Mouse (Mus musculus) MEL (cell line): ENCODE data around the gene Ryk. TPM values are rescaled to one million over a fixed set of nuclear protein-coding genes. Genes with fewer than 3 reads are reported as not detected.
A peak's percentile ranks its signal among the peaks of the same experiment; 100 is the strongest.

Experiments
- DNase-seq: peaks from one replicate; pipeline ENCODE4 v3.0.0; 2011; ENCODE audit warnings: low read depth, low spot score
- H3K27ac ChIP-seq: 2 replicates; pipeline ENCODE4 v1.5.1; 2012; ENCODE audit warnings: low read depth, mild to moderate bottlenecking, control low read depth, low read length, moderate library complexity; ENCODE audit not compliant: control insufficient read depth
- H3K27me3 ChIP-seq, 2 experiments: fragments of 150-350 bp in 1 of 2; sonication (generic) in 1 of 2; 2 replicates each; pipeline ENCODE4 v1.6.1; 2012; ENCODE audit warnings: low read length in 2 of 2, mild to moderate bottlenecking in 2 of 2, improper control_type of control experiment in 1 of 2, moderate library complexity in 1 of 2; ENCODE audit not compliant: insufficient read depth in 2 of 2, control insufficient read depth in 1 of 2
- H3K36me3 ChIP-seq, 2 experiments: 2 replicates each; pipeline ENCODE4 v1.6.1; 2012 to 2014; ENCODE audit warnings: low read length in 2 of 2, improper control_type of control experiment in 1 of 2, inconsistent platforms in 1 of 2, mild to moderate bottlenecking in 1 of 2; ENCODE audit not compliant: insufficient read depth in 2 of 2, control insufficient read depth in 1 of 2
- H3K4me1 ChIP-seq, 2 experiments: fragments of 150-350 bp in 1 of 2; sonication (generic) in 1 of 2; 2 replicates each; pipeline ENCODE4 v1.6.1; 2012; ENCODE audit warnings: low read length in 2 of 2, improper control_type of control experiment in 1 of 2, mild to moderate bottlenecking in 1 of 2; ENCODE audit not compliant: insufficient read depth in 2 of 2, control insufficient read depth in 1 of 2
- H3K4me3 ChIP-seq, 2 experiments: fragments of 150-350 bp in 1 of 2; sonication (generic) in 1 of 2; 2 replicates each; pipeline ENCODE4 v1.5.1; 2012; ENCODE audit warnings: low read depth in 2 of 2, low read length in 2 of 2, mild to moderate bottlenecking in 2 of 2, moderate library complexity in 2 of 2, control low read depth in 1 of 2, improper control_type of control experiment in 1 of 2; ENCODE audit not compliant: control insufficient read depth in 1 of 2, insufficient read depth in 1 of 2
- H3K79me2 ChIP-seq: 2 replicates; pipeline ENCODE4 v1.6.1; 2012; ENCODE audit warnings: mild to moderate bottlenecking, low read length, moderate library complexity; ENCODE audit not compliant: control insufficient read depth, poor library complexity, insufficient read depth
- H3K9ac ChIP-seq: 2 replicates; pipeline ENCODE4 v1.6.1; 2012; ENCODE audit warnings: low read depth, mild to moderate bottlenecking, control low read depth, low read length, moderate library complexity; ENCODE audit not compliant: control insufficient read depth, poor library complexity, severe bottlenecking
- H3K9me3 ChIP-seq: fragments of 150-350 bp; sonication (generic); replicated peaks from 2 replicates; pipeline ENCODE4 v1.6.1; 2012; ENCODE audit warnings: mild to moderate bottlenecking, low read length, improper control_type of control experiment, moderate library complexity; ENCODE audit not compliant: insufficient read depth
- CHD1 ChIP-seq: IDR thresholded peaks from 2 replicates; pipeline ENCODE4 v1.6.1; 2012; ENCODE audit warnings: low read depth, mild to moderate bottlenecking, inconsistent platforms, low read length, improper control_type of control experiment
- EP300 ChIP-seq, 2 experiments: IDR thresholded peaks; 2 replicates each; pipeline ENCODE4 v1.6.1; 2011; ENCODE audit warnings: improper control_type of control experiment in 2 of 2, low read length in 2 of 2, low read depth in 1 of 2, mild to moderate bottlenecking in 1 of 2
- ETS1 ChIP-seq: IDR thresholded peaks from 2 replicates; pipeline ENCODE4 v1.6.1; 2012; ENCODE audit warnings: low read depth, mild to moderate bottlenecking, inconsistent platforms, low read length, improper control_type of control experiment, moderate library complexity
- KAT2A ChIP-seq: conservative IDR thresholded peaks from 2 replicates; pipeline ENCODE4 v1.6.1; 2012; ENCODE audit warnings: low read depth, low read length, improper control_type of control experiment, inconsistent platforms
- MAFK ChIP-seq: IDR thresholded peaks from 2 replicates; pipeline ENCODE4 v1.6.1; 2011; ENCODE audit warnings: low read depth, mild to moderate bottlenecking, low read length, improper control_type of control experiment, borderline replicate concordance
- MAZ ChIP-seq: IDR thresholded peaks from 2 replicates; pipeline ENCODE4 v1.6.1; 2012; ENCODE audit warnings: low read depth, mild to moderate bottlenecking, inconsistent platforms, low read length, improper control_type of control experiment
- MXI1 ChIP-seq: IDR thresholded peaks from 2 replicates; pipeline ENCODE4 v1.6.1; 2011; ENCODE audit warnings: mild to moderate bottlenecking, low read depth, low read length, improper control_type of control experiment
- NELFE ChIP-seq: IDR thresholded peaks from 2 replicates; pipeline ENCODE4 v1.6.1; 2011; ENCODE audit warnings: low read depth, low read length, improper control_type of control experiment
- POLR2A ChIP-seq, 2 experiments: IDR thresholded peaks; 2 replicates each; pipeline ENCODE4 v1.6.1; 2011 to 2012; ENCODE audit warnings: low read length in 2 of 2, mild to moderate bottlenecking in 2 of 2, control low read depth in 1 of 2, improper control_type of control experiment in 1 of 2, low read depth in 1 of 2, moderate library complexity in 1 of 2; ENCODE audit not compliant: control insufficient read depth in 1 of 2, insufficient read depth in 1 of 2, poor library complexity in 1 of 2
- POLR2AphosphoS2 ChIP-seq: IDR thresholded peaks from 2 replicates; pipeline ENCODE4 v1.6.1; 2011; ENCODE audit warnings: low read length, improper control_type of control experiment
- POLR2AphosphoS5 ChIP-seq: IDR thresholded peaks from 2 replicates; pipeline ENCODE4 v1.6.1; 2012; ENCODE audit warnings: low read depth, borderline replicate concordance, mild to moderate bottlenecking, inconsistent platforms, low read length, moderate library complexity, mixed read lengths
- SMC3 ChIP-seq: IDR thresholded peaks from 2 replicates; pipeline ENCODE4 v1.6.1; 2011; ENCODE audit warnings: low read depth, low read length, improper control_type of control experiment
- TAL1 ChIP-seq: IDR thresholded peaks from 2 replicates; pipeline ENCODE4 v1.6.1; 2012; ENCODE audit warnings: mild to moderate bottlenecking, inconsistent platforms, low read length, moderate library complexity, mixed read lengths
- USF2 ChIP-seq, 2 experiments: IDR thresholded peaks; 2 replicates each; pipeline ENCODE4 v1.6.1; 2011 to 2012; ENCODE audit warnings: improper control_type of control experiment in 2 of 2, low read length in 2 of 2, borderline replicate concordance in 1 of 2, inconsistent platforms in 1 of 2, low read depth in 1 of 2, mild to moderate bottlenecking in 1 of 2; ENCODE audit not compliant: insufficient read depth in 1 of 2
- ZC3H11A ChIP-seq: IDR thresholded peaks from 2 replicates; pipeline ENCODE4 v1.6.1; 2012; ENCODE audit warnings: low read depth, mild to moderate bottlenecking, inconsistent platforms, low read length, improper control_type of control experiment
- ZKSCAN1 ChIP-seq: IDR thresholded peaks from 2 replicates; pipeline ENCODE4 v1.6.1; 2012; ENCODE audit warnings: low read depth, mild to moderate bottlenecking, inconsistent platforms, low read length, improper control_type of control experiment, moderate library complexity
- ZMIZ1 ChIP-seq: IDR thresholded peaks from 2 replicates; pipeline ENCODE4 v1.6.1; 2012; ENCODE audit warnings: low read depth, mild to moderate bottlenecking, inconsistent platforms, low read length, improper control_type of control experiment, moderate library complexity
- polyA plus RNA-seq, 2 experiments: library from polyadenylated mRNA; stranded (reverse) in 1 of 2; unstranded in 1 of 2; fragments of >175 nt in 1 of 2; fragments of >200 nt in 1 of 2; gene quantifications; 2 replicates each; pipeline versions ENCODE4 v1.2.1 to v1.2.4; 2012; ENCODE audit warnings: low replicate concordance in 2 of 2, low read depth in 1 of 2; ENCODE audit not compliant: insufficient read length in 2 of 2, insufficient read depth in 1 of 2, missing spikeins in 1 of 2
- total RNA-seq: library from RNA; depleted of rRNA; stranded (reverse); fragments of 300-350 nt; gene quantifications from 2 replicates; pipeline ENCODE4 v1.2.3, GENCODE M21; 2012

Gene Ryk
- total and polyA plus RNA-seq, 3 experiments: 46.0 to 47.3 (median 46.4) TPM

GRCm38 (mm10) chr9:102791845-102792244, 42.9 kb upstream of the Ryk start:
- Histone ChIP-seq H3K27ac (peak overlapping the region; percentile 48; the same call in 1 of the 2 replicates), H3K79me2 (no peaks in the 10 kb centered on the region), H3K4me1 (peaks cover 0 to 2% of the 10 kb centered on the region in 2 experiments; a peak in 1 of 4 replicates), H3K36me3 (no peaks in the 10 kb centered on the region), H3K4me3 (peak overlapping the region; percentile 81 to 88), H3K27me3 (peaks cover 0 to 1% of the 10 kb centered on the region in 2 experiments; a peak in 2 of 4 replicates), H3K9ac (peak overlapping the region; percentile 59), H3K9me3 (no peaks in the 10 kb centered on the region)
- TF ChIP-seq NELFE (peak; percentile 38; the same call in 1 of the 2 replicates), EP300 (IDR thresholded peaks at IDR 0.05; ENCODE audit: low read depth in 1 of 2, low read length in 2 of 2) (0 out of 4 replicates have a peak, but pooled peaks of 1 of the 2 experiments have one; percentile 27), ZMIZ1 (0 out of 2 replicates have a peak, but pooled peaks have one; percentile 38), POLR2A (IDR thresholded peaks at IDR 0.05; ENCODE audit: control insufficient read depth in 1 of 2, insufficient read depth in 1 of 2, low read depth in 1 of 2, low read length in 2 of 2, poor library complexity in 1 of 2) (0 out of 4 replicates have a peak, but pooled peaks of 1 of the 2 experiments have one; percentile 26), CHD1 (no peak), ZC3H11A (no peak)
- DNase-seq: peak; percentile 65

- TF ChIP-seq ETS1 (no peak), ZC3H11A (no peak), POLR2AphosphoS2 (no peak), EP300 (IDR thresholded peaks at IDR 0.05; ENCODE audit: low read depth in 1 of 2, low read length in 2 of 2) (no peak), KAT2A (no peak), ZKSCAN1 (no peak), TAL1 (no peak), USF2 (IDR thresholded peaks at IDR 0.05; ENCODE audit: borderline replicate concordance in 1 of 2, insufficient read depth in 1 of 2, low read depth in 1 of 2, low read length in 2 of 2) (no peak), MAFK (no peak), MXI1 (no peak), POLR2AphosphoS5 (no peak), MAZ (no peak), SMC3 (no peak)
- TF ChIP-seq, all 39 proteins: peak for 0
- H3K9ac ChIP-seq: no peak overlapping the region
- H3K79me2 ChIP-seq: no peaks in the 10 kb centered on the region
- peak; percentile 60 for DNase-seq
- H3K27me3 ChIP-seq: peaks cover 0 to 1% of the 10 kb centered on the region in 2 experiments; a peak in 2 of 4 replicates
- peaks cover 0 to 2% of the 10 kb centered on the region in 2 experiments; a peak in 1 of 4 replicates for H3K4me1 ChIP-seq
- no peaks in the 10 kb centered on the region for H3K36me3 ChIP-seq
- H3K27ac ChIP-seq: no peak overlapping the region
- peak overlapping the region in 1 of 2 experiments; percentile 47; a peak in 2 of 4 replicates for H3K4me3 ChIP-seq
- no peaks in the 10 kb centered on the region for H3K9me3 ChIP-seq
Measured at GRCm38 (mm10) chr9:102792836-102793235, 41.9 kb upstream of the Ryk start.
